Mouse (Mus musculus) lung, postnatal 10 days (tissue): Measurements from ENCODE around the gene Smarcb1.
A peak's percentile ranks its signal among the peaks of the same experiment; 100 is the strongest.

ENCODE experiments used
- DNase-seq: peaks from one replicate; pipeline ENCODE4 v3.0.0; 2021

The Smarcb1 gene

GRCm38 (mm10) chr10:75854791-75855190 lies 66.6 kb downstream of the Smarcb1 start:
- DNase-seq, result no peak

- no peak for DNase-seq
These were observed 67.3 kb downstream of the Smarcb1 start for GRCm38 (mm10) chr10:75854096-75854495.

- peak; percentile 91 for DNase-seq
These were observed 68.0 kb downstream of the Smarcb1 start for GRCm38 (mm10) chr10:75853452-75853851.

- no peak for DNase-seq
These were observed 68.8 kb downstream of the Smarcb1 start for GRCm38 (mm10) chr10:75852539-75853125.

GRCm38 (mm10) chr10:75851681-75852080 lies 69.7 kb downstream of the Smarcb1 start:
- DNase-seq, result no peak

GRCm38 (mm10) chr10:75851076-75851475 lies 70.3 kb downstream of the Smarcb1 start:
- DNase-seq, result no peak

- no peak for DNase-seq
These were observed 73.0 kb downstream of the Smarcb1 start for GRCm38 (mm10) chr10:75848382-75848781.
